Mouse (Mus musculus): ENCODE measurements around the gene Tbc1d17.
"Not testable (repeated sequence)": the region's sequence is repeated elsewhere in the genome, so short reads cannot be mapped to it uniquely, and the experiment has no call there.

Tbc1d17 gene

DNA sequence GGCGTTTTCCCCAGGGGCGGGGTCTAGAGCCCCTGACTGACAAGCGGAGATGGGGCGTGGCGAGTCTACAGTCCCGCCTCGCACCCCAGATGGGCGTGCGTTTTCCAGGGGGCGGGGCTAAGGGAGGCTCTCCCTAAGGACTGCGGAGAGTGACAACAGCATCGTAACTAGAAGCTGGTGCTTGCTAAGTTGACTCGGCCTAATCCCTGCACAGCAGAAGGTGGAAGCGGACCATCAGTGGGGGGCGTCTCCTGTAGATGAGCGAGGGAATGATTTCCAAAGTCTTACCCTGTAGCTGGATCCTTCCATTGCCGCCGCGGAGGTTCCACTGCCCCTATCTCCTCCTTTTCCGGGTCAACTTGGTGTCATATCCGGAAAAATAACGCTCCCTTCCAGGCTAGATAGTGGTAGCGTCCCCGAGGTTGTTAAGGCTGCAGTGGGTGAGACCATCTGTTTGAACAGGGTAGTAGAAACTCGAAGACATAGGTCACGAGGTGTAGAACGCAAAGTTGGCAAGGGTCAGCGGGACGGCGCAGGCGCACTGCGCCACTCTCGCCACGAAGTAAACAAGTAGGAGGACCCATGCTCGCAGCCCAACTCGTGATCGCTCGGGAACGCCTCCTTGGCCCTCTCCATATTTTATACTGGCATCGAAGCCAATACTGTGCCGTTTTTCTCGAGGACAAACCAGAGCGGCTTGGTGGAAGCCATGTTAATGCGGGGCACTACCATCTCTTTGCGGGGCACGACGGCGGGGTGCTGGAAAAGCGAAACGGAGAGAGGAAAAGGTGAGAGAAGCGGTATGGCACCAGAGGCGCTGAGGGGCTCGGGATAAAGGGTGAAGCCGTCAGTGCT lies at the start of gene Tbc1d17, which contains the start of gene Akt1s1:
TSS of gene Tbc1d17 (minus strand) at position 519 of the 855 bp plus-strand sequence.
TSS of gene Akt1s1 (plus strand) at position 431 of the 855 bp plus-strand sequence.
- peak; percentile 99 to 100 for DNase-seq

DNA sequence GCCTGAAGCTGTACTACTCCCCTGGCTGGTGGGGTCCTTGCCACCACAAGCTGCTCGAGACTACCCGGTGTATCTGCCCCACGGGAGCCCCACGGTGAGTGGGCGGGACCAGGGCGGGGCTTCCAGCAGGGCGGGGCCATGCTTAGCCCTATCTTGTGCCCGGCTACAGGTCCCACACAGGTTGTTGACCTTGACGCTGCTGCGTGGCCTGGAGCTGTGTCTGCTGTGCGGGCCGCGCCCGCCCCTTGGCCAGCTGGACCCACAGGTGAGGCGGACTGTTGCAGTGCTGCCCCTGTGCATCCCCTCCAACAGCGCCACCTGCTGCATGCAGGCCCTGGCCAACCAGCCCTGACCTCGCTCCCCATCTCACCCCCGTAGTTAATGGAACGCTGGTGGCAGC lies 49.7 kb upstream of the Tbc1d17 start:
- peak; percentile 45 to 56 for DNase-seq

DNA sequence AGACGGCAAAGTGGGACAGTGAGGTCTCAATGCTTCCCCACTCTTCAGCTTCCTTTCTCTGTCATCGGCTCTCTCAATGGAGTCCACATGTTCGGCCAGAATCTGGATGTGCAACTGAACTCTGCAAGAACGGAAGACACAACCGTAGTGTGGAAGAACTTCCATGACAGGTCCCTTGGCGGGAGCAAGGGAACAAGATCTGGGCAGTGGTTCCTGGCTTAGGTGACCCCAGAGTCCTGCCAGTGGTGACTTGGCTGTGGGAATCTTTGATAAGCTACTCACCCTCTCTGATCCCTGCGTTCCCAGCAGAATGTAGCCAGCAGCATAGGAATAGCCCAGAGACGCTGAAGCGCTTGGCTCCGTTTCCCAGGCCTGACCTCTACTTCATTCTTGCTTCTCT lies 47.6 kb upstream of the Tbc1d17 start:
- no peak for DNase-seq

DNA sequence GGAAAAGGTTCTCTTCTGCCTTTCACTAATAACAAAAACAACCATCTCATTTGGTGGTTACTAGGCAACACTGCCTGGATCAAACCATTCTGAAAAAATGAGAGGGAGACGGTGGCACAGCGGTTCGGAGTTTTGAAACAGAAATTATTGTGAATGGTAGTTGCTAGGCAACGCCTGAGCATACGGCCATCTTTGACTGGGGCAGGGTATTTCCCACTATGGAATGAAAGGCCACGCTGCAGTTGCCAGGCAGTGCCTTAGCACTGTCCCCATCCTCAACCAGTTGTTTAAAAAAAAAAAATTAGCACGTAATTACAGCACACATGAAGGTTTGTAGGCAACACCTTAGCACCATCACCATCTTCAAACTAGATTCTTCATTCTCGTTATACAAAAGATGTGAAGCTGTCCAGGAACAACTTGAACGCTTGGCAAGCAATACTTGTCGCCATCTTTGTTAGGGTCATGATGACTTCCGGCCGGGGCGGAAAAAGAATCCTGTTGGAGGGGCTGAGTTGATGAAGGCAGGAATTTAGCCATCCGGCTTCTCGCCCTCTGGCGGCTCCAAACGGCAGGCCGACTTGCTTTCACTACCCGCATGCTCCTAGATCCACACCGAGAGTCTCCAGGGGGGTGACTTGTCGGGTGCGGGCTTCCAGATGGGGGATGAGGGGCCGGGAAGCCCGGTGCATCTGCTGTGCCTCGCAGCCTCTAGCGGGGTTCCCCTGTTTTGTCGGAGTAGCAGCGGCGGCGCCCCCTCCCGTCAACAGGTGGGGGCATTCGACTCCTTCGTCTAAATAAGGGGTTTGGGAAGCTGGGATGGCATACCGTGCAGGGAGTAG lies 46.9 kb upstream of the Tbc1d17 start, which contains the start of gene Fuz:
TSS of gene Fuz (plus strand) at position 487 of the 842 bp plus-strand sequence.
- peak; percentile 93 to 95 for DNase-seq

DNA sequence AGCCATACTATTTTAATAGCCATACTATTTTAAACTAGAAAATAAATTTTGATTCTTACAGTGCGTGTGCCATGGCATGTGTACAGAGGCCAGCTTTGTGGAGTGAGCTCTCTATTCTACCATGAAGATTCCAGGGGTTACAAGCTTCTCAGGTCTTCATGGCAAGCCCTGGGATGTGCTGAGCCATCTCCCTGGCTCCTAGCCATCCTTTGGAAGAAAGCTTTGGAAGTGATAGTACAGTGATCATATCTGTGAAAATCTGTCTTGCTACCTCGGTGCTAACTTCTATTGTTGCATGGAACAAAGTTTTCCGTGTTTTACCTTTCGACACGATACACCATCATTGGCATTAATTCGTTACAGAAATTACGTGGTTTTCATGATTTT lies 46.3 kb upstream of the Tbc1d17 start:
- DNase-seq: no peak

DNA sequence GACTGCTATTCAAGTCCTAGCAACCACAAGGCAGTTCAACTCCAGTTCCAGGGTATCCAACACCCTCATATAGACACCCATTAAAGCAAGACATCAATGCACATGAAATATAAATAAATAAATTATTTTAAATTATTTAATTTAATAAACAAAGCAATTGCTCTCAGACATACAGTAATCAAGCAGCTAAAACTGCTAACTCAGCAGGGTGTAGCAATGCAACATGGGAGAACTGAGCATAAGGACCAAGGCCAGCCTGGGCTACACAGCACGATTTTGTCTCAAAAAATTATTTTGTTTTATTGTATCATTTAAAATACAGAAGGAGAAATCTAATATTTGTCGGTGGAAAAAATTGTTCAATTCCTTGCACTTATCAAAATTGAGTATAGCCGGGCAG lies 45.3 kb upstream of the Tbc1d17 start:
- DNase-seq: no peak

DNA sequence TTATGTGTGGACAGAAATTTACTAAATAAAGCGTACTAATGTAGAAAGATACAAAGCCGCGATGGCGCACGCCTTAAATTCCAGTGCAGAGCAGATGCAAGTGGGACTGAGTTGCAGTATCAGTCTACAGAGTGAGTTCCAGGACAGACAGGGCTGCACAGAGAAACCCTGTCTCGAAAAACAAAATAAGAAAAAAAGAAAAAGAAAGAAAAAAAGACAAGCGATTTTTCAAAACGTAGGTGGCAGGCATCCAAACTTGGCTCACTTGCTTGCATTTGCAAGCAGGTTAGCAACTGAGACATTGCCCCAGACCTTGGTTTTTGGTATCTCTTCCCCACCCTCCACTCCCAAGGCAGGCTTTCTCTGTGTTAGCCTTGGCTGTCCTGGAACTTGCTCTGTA lies 44.3 kb upstream of the Tbc1d17 start:
- no peak for DNase-seq

DNA sequence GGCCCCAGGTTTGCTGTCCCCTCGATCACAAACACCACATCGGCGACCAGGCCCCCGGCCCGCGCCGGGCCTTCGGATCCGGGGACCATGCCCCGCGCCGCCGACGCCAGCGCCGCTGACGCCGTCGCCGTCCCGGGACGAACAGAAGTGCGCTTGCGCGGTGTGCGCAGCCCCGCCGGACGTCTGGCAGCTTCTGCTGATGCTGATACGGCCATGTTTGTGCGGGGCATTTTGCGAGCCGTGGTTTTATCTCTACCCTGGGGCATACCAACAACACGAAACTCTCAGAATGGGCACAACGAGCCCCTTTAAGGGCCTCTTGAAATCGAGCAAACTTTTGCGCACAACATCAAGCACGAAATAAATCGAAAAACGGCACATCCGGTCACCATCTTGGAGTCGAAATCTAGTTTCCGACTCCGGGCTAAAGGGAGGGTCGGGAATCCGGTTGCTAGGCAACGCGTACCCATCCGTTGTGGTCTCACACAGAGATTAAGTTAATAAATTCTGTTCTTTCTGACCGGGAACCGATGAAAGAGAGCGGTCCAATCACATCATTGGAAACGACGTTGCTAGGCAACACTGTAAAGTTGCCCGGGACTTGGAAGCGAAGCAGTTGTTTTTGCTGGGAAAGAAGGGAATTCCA lies 43.5 kb upstream of the Tbc1d17 start, which contains the start of gene Med25:
TSS of gene Med25 (minus strand) at position 437 of the 646 bp plus-strand sequence.
- peak; percentile 90 to 94 for DNase-seq

DNA sequence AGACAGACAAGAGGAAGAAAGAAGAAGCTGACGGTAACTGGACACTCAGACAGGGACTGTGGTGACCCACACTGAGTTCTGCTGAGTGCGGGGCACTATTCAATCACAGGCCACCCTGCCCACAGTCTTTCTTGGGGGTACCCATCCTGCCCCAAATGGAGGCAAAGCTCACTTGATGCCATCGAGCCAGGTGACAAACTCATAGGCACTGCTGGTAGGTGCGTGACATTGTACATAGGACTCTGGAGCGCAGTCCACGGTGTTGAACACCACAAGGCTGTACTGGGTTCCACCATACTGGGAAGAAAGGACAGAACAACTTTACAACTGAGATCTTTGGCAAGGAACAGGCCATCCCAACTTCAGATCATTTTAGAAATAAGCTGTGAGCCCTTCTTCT lies 42.7 kb upstream of the Tbc1d17 start:
- DNase-seq: no peak

DNA sequence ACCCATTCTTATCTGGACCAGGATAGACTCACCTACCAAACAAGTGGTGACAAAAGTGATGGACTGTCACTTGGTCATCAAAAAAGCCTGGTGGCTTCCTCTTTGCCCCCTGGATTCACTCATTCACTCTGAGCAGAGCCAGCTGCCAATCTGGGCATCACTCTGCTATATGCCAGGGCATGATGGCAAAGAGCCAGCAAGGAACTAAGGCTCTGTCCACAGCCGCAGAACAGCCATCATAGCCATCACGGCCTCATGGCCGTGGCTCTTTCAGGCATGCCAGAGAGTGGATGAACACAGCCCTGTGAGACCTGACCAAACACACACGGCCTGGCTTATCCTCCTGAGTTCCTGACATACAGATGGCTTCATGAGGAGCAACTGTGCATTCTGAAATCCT lies 41.9 kb upstream of the Tbc1d17 start:
- DNase-seq: no peak

DNA sequence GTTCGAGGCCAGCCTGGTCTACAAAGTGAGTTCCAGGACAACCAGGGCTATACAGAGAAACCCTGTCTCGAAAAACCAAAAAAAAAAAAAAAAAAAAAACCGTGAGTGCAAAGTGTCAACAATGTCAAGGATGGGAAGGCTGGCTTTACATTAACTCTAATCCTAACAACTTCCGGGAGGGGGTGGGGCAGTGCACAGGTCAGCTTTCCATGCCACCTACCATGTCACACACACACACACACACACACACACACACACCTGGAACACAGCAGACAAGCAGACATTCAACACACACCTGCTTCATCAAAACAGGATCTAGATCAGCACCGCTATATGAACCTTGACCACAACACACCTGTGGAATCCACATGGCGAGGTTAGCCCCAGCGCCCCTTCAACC lies 41.3 kb upstream of the Tbc1d17 start:
- DNase-seq: no peak

DNA sequence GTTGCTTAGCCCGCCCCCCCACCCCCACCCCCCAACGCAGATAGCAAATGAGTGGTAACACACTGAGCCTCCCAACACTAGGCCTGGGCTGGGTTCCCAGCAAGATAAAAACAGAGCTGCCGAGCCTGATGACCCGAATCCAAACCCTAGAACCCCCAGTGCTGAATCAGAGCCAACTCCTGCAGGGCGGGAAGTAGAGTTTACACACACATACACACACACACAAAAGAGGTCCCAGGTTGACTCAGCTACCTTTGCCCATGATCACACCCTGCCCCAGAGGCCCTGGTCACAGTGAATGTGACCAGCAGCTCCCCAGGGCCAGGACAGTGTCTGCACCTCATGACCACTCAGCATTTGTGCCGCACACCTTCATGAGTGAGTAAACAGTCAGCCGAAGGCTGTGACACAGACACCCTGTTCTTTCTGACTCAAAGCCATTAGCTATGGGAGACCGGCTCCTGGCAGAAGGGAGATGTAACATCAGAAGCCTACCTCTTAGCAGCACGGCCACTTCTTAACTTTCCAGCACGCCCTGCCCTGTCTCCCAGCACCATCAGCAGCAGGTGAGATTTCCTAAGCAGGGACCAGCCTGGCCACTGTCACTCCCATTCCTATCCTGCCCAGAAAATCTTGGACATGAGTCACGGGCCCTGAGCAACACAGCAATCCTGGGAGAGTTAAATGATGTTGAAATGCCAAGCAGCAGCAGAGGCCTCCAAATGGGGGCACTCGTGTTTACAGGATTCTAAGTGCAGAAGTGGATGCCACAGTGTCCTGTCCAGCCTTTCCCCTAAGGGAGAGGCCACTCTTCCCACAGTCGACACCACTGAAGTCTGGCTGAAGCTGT lies 39.6 kb upstream of the Tbc1d17 start:
- DNase-seq: no peak

DNA sequence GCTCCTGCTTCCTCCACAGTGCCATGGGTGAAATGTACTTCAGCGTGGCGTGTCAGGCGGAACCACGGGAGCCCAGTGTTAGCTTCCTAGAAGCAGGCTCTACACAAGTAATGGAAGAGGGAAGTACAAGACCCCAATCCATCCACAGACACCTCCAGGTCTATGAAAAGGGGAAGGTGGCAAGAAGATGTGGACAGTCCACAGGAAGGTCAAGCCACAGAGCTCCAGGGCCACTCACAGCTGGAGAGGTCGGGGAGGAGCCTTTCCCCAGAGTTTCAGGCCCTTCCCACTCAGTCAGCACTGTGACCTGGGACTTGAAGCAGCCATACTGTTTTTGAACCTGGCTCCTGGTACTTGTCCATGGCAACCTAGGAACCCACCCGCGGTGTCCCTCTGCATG lies 38.1 kb upstream of the Tbc1d17 start:
- peak in 1 of 2 experiments; percentile 43 for DNase-seq

DNA sequence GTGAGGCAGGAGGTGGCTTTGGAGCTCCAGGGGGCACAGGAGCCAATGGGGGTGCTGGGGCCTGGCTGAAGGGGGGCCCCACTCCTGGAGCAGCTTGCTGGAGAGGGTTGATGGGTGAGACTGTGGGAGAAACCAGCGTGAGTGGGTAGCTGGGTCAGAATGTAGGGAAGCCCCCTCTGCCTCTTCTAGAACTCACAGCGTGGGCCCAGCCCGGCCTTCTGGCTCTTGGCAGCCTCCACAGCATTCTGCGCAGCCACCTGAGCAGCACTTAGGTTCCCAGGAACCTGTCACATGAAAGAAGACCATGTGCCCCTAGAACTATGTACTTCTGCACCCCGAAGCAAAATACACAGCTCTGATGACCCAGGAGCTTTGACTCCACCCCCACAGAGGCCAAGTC lies 35.8 kb upstream of the Tbc1d17 start:
- no peak for DNase-seq

DNA sequence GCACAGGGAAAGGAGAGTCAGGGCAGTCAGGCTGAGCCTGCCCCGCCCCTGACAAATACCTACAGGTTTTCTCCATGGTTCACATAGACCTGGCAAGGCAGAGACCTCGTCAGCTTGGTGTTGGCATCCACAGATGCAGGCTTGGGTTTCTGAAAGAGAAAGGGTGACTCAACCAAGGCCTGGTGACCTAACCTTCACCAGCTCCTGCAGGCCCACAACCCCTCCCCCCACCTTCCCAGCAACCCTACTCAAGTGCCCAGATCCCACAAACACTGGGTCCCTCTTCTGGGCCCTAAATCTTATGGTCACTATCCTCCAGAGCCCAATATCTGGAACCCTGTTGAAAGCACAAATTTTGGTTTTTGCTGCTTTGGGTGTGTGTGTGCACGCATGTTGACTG lies 34.2 kb upstream of the Tbc1d17 start:
- DNase-seq: no peak

DNA sequence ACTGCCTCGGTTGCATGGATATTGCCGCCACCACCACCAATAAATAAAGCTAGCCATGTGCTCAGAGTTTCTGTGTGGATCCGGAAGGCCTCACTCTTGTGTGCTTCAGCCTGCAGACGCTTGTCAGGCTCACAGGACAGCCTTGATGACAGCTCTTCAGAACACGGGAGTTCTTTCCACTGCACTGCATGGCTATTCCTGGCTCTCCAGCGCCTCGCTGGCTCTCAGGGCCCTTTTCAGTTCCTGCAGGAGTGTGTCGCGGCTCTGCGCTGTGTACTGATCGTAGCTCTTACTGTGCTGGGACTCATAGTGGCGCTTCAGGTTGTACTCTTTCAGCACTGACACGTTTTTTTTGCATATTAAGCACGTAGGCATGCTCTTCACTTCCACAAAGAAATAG lies 29.0 kb upstream of the Tbc1d17 start:
- no peak for DNase-seq

DNA sequence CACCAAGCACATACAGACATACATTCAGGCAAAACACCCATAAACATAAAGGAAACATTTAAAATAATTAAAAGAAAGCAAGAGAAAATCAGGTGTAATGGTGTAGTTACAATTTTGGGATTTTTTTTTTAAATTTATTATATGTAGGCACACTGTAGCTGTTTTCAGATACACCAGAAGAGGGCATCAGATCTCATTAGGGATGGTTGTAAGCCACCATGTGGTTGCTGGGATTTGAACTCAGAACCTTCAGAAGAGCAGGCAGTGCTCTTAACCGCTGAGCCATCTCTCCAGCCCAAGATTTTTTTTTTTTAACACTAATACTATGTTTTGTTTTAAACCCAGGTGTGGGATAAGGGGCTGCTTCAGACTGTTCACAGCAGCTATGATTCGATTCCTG lies 22.9 kb upstream of the Tbc1d17 start:
- not testable (repeated sequence) for DNase-seq

DNA sequence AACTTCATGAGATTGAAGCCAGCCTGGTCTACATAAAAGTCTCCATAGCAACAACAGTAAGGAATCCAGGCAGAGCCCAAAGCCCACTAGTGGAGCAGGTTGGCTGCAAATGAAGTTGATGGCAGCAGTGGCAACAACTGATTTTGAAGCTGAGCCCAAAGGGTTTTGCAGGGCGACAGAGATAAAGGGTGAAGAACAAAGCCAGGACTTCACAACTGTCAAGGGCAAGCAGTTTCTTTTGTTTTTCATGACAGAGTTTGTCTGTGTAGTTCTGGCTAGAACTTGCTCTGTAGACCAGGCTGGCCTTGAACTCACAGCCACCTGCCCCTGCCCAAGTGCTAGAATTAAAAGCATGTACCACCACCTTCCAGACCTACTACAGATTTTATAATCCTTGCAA lies 22.3 kb upstream of the Tbc1d17 start:
- no peak for DNase-seq

DNA sequence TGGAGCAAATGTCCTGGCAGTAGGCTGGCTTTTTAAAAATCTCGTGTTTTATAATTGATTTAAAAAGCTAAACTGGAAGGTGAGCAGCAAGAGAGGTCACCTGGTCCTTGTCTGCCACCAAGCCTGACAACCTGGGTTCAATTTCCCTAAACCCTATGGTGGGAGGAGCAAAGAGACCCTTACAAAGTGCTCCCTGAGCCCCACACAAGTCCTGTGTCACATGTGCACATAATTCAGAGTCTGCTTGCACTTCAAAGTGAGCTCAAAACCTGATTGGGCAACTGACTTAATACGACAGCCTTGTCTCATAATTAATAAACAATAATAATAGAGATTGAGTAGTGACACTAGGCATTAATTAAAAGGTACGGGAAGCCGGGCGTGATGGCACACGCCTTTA lies 21.7 kb upstream of the Tbc1d17 start:
- DNase-seq: no peak

DNA sequence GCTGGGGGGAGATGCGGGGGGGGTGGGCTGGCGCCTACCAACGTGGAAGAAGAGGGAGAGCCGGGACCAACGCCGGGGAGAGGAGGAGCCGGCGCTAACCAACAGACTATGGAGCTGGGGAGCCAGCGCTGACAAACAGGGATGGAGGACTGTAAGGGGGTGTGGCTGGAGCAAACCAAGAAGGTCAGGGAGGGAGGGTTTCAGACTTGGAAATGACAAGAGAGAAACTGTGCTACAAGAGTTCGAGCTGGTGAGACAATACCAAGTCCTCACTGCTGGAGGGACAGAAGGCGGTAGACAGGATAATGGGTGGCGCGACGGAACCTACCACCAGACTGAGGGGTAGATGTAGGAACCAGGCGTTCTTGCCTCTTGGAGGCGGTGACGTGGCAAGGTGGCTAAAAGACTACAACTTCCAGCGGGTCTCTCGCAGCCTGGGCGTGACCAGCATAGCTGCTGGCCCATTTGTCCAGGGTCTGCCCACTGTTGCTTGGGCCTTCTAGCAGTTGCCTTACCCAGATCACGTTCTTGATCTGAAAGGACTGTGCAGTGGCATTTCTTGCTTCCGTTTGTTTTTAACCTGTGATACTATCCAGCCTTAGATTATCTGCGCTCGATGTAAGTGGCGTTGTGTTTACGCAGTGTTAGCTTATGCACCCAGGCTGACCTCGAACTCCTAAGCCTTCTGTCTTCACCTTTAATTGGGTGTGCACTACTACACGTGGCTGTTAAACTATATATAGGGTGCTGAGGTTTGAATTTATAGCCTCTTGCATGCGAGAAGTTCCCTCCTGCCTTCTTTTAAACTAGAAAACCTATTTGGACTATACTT lies 21.0 kb upstream of the Tbc1d17 start, which contains the start of gene Ptov1:
TSS of gene Ptov1 (minus strand) at position 92 of the 832 bp plus-strand sequence.
- DNase-seq: peak; percentile 93 to 97

Data from lung, postnatal 4 days (tissue).